Mouse (Mus musculus) CH12.LX (cell line): ENCODE measurements around the gene Gm20388.

Experiments used
- SMC3 ChIP-seq: IDR thresholded peaks from 2 replicates; pipeline ENCODE4 v1.6.1; 2011; ENCODE audit warnings: low read depth, low read length, improper control_type of control experiment
- TCF12 ChIP-seq: IDR thresholded peaks from 2 replicates; pipeline ENCODE4 v1.6.1; 2014; ENCODE audit warnings: low read depth, mild to moderate bottlenecking, inconsistent platforms, low read length, improper control_type of control experiment
- USF1 ChIP-seq: IDR thresholded peaks from 2 replicates; pipeline ENCODE4 v1.6.1; 2014; ENCODE audit warnings: low read depth, mild to moderate bottlenecking, inconsistent platforms, low read length, improper control_type of control experiment

DNA sequence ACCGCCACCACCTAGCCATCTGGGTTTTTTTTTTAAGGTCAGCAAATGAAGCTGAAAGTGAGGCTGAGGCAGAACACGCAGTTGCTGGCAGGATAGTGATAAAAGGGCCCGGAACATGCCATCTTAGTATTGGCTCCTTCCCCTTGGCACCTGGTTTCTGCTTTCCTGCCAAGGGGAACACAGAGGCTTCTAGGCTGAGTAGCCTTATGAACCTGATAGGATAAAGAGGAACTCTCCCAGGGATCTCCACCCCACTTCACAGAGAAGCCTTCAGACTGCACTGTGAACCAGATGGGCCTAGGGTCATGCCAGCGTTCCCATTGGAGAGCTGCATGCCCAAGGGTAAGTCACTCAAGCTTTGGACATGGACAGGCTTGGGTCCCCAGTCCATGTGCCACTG lies 1770.3 kb downstream of the Gm20388 start:
- TF ChIP-seq SMC3 (no peak), TCF12 (no peak), USF1 (no peak)
